Mouse (Mus musculus) limb, embryonic 13.5 days (tissue): Measurements from ENCODE around the gene Pelp1. TPM values are rescaled to one million over a fixed set of nuclear protein-coding genes. Genes with fewer than 3 reads are reported as not detected.
"Not testable (repeated sequence)": the region's sequence is repeated elsewhere in the genome, so short reads cannot be mapped to it uniquely, and the experiment has no call there.

Experiments used
- ATAC-seq: fragments of 200-750 bp; cut with Nextera tagmentation; 2 replicates; pipeline ENCODE4 v1.8.0; 2017; ENCODE audit warnings: low read depth, moderate number of reproducible peaks, moderate TSS enrichment; ENCODE audit not compliant: low FRiP score
- H3K27ac ChIP-seq: fragments of 300-500 bp; sonication (generic); 2 replicates; pipeline ENCODE4 v1.5.1; 2015; ENCODE audit warnings: inconsistent platforms, mild to moderate bottlenecking, moderate library complexity
- H3K27me3 ChIP-seq: fragments of 300-500 bp; sonication (generic); 2 replicates; pipeline ENCODE4 v1.6.1; 2015; ENCODE audit warnings: mild to moderate bottlenecking, inconsistent platforms
- H3K36me3 ChIP-seq: fragments of 300-500 bp; sonication (generic); 2 replicates; pipeline ENCODE4 v1.6.1; 2015; ENCODE audit warnings: inconsistent platforms, mild to moderate bottlenecking, moderate library complexity
- H3K4me1 ChIP-seq: fragments of 300-500 bp; sonication (generic); 2 replicates; pipeline ENCODE4 v1.6.1; 2015; ENCODE audit warnings: inconsistent platforms
- H3K4me2 ChIP-seq: fragments of 300-500 bp; sonication (generic); replicated peaks from 2 replicates; pipeline ENCODE4 v1.6.1; 2015; ENCODE audit warnings: inconsistent platforms, mild to moderate bottlenecking, moderate library complexity
- H3K4me3 ChIP-seq: fragments of 300-500 bp; sonication (generic); 2 replicates; pipeline ENCODE4 v1.5.1; 2015; ENCODE audit warnings: moderate library complexity, mild to moderate bottlenecking, inconsistent platforms
- H3K9ac ChIP-seq: fragments of 300-500 bp; sonication (generic); 2 replicates; pipeline ENCODE4 v1.6.1; 2015; ENCODE audit warnings: mild to moderate bottlenecking, inconsistent platforms
- H3K9me3 ChIP-seq: fragments of 300-500 bp; sonication (generic); 2 replicates; pipeline ENCODE4 v1.6.1; 2016; ENCODE audit warnings: inconsistent platforms
- WGBS: fragments of 180-500 bp; shearing (Covaris S2); methylation state at CpG from one replicate; pipeline ENCODE4 v1.1.7; 2015; 5-methylcytosine and 5-hydroxymethylcytosine counted together
- polyA plus RNA-seq: library from polyadenylated mRNA; unstranded; fragments of >200 nt; fragmentation: Nextera tagmentation; extraction: Ambion mirVana; gene quantifications from 2 replicates; pipeline ENCODE4 v1.2.1, GENCODE M21; 2015

Gene Pelp1
- polyA plus RNA-seq, 1 experiment from 2014 or later = 41.8 TPM

- WGBS = 80% methylated on average over 5 of the region's 5 CpGs
- H3K4me2 ChIP-seq = no peak overlapping the region
- no peak overlapping the region for H3K4me3 ChIP-seq
- H3K4me1 ChIP-seq = peaks cover 19% of the 10 kb centered on the region
- H3K36me3 ChIP-seq = no peaks in the 10 kb centered on the region
- H3K27me3 ChIP-seq = no peaks in the 10 kb centered on the region
- ATAC-seq = no peak
- no peak overlapping the region for H3K9ac ChIP-seq
- H3K9me3 ChIP-seq = no peaks in the 10 kb centered on the region
- H3K27ac ChIP-seq = no peak overlapping the region
Measured at GRCm38 (mm10) chr11:70412591-70412990, 2.8 kb upstream of the Pelp1 start.

GRCm38 (mm10) chr11:70410297-70410643, 439 bp upstream of the Pelp1 start:
- no peak for ATAC-seq
- H3K4me1 ChIP-seq = peaks cover 25% of the 10 kb centered on the region
- H3K9ac ChIP-seq = peak overlapping the region; percentile 96; the same call in 1 of the 2 replicates
- WGBS = 62% methylated on average over 6 of the region's 6 CpGs
- no peaks in the 10 kb centered on the region for H3K27me3 ChIP-seq
- peaks cover 8% of the 10 kb centered on the region for H3K36me3 ChIP-seq
- peak overlapping the region; percentile 99 for H3K4me3 ChIP-seq
- no peaks in the 10 kb centered on the region for H3K9me3 ChIP-seq
- no peak overlapping the region for H3K27ac ChIP-seq
- H3K4me2 ChIP-seq = peak overlapping the region; percentile 95

GRCm38 (mm10) chr11:70403598-70403997, 6.2 kb downstream of the Pelp1 start:
- ATAC-seq = no peak
- H3K9ac ChIP-seq = no peak overlapping the region
- H3K4me1 ChIP-seq = peaks cover 15% of the 10 kb centered on the region
- H3K9me3 ChIP-seq = no peaks in the 10 kb centered on the region
- no peak overlapping the region for H3K27ac ChIP-seq
- H3K27me3 ChIP-seq = no peaks in the 10 kb centered on the region
- no peak overlapping the region for H3K4me2 ChIP-seq
- no peak overlapping the region for H3K4me3 ChIP-seq
- peaks cover 72% of the 10 kb centered on the region for H3K36me3 ChIP-seq
- 81% methylated on average over 2 of the region's 2 CpGs for WGBS

- Histone ChIP-seq H3K36me3 (peaks cover 41% of the 10 kb centered on the region), H3K27me3 (no peaks in the 10 kb centered on the region), H3K27ac (no peak overlapping the region), H3K4me2 (no peak overlapping the region), H3K4me3 (no peak overlapping the region), H3K4me1 (no peaks in the 10 kb centered on the region), H3K9me3 (no peaks in the 10 kb centered on the region), H3K9ac (no peak overlapping the region)
- 91% methylated on average over 5 of the region's 5 CpGs for WGBS
- no peak for ATAC-seq
Measured at GRCm38 (mm10) chr11:70389421-70389820, 20.4 kb downstream of the Pelp1 start.

GRCm38 (mm10) chr11:70387436-70387835, 22.4 kb downstream of the Pelp1 start:
- H3K9me3 ChIP-seq = no peaks in the 10 kb centered on the region
- H3K4me2 ChIP-seq = no peak overlapping the region
- no peak for ATAC-seq
- no peaks in the 10 kb centered on the region for H3K27me3 ChIP-seq
- H3K4me3 ChIP-seq = no peak overlapping the region
- peaks cover 26% of the 10 kb centered on the region for H3K36me3 ChIP-seq
- no peaks in the 10 kb centered on the region for H3K4me1 ChIP-seq
- WGBS = 86% methylated on average over 5 of the region's 5 CpGs
- H3K9ac ChIP-seq = no peak overlapping the region
- H3K27ac ChIP-seq = no peak overlapping the region

- H3K27me3 ChIP-seq = no peaks in the 10 kb centered on the region
- no peak overlapping the region for H3K4me2 ChIP-seq
- H3K9me3 ChIP-seq = no peaks in the 10 kb centered on the region
- peaks cover 14% of the 10 kb centered on the region for H3K36me3 ChIP-seq
- H3K4me1 ChIP-seq = no peaks in the 10 kb centered on the region
- no peak for ATAC-seq
- WGBS = 75% methylated on average over 3 of the region's 3 CpGs
- H3K27ac ChIP-seq = no peak overlapping the region
- H3K4me3 ChIP-seq = no peak overlapping the region
- no peak overlapping the region for H3K9ac ChIP-seq
Measured at GRCm38 (mm10) chr11:70384136-70384535, 25.7 kb downstream of the Pelp1 start.

- Histone ChIP-seq H3K27me3 (no peaks in the 10 kb centered on the region), H3K4me1 (no peaks in the 10 kb centered on the region), H3K27ac (no peak overlapping the region), H3K4me2 (no peak overlapping the region), H3K36me3 (peaks cover 9% of the 10 kb centered on the region), H3K9ac (no peak overlapping the region), H3K4me3 (no peak overlapping the region), H3K9me3 (no peaks in the 10 kb centered on the region)
- no peak for ATAC-seq
- 79% methylated on average over 2 of the region's 2 CpGs for WGBS
Measured at GRCm38 (mm10) chr11:70381330-70381729, 28.5 kb downstream of the Pelp1 start.

- no peak overlapping the region for H3K4me3 ChIP-seq
- H3K4me1 ChIP-seq = no peaks in the 10 kb centered on the region
- H3K27ac ChIP-seq = no peak overlapping the region
- 67% methylated on average over 1 of the region's 1 CpGs for WGBS
- no peaks in the 10 kb centered on the region for H3K27me3 ChIP-seq
- H3K36me3 ChIP-seq = peaks cover 6% of the 10 kb centered on the region
- H3K4me2 ChIP-seq = no peak overlapping the region
- ATAC-seq = no peak
- H3K9ac ChIP-seq = no peak overlapping the region
- no peaks in the 10 kb centered on the region for H3K9me3 ChIP-seq
Measured at GRCm38 (mm10) chr11:70380478-70381005, 29.3 kb downstream of the Pelp1 start.

GRCm38 (mm10) chr11:70376054-70376453, 33.8 kb downstream of the Pelp1 start:
- no peak overlapping the region for H3K9ac ChIP-seq
- H3K4me2 ChIP-seq = no peak overlapping the region
- H3K27me3 ChIP-seq = no peaks in the 10 kb centered on the region
- H3K4me3 ChIP-seq = no peak overlapping the region
- H3K4me1 ChIP-seq = no peaks in the 10 kb centered on the region
- H3K9me3 ChIP-seq = no peaks in the 10 kb centered on the region
- no peak for ATAC-seq
- WGBS = 80% methylated on average over 6 of the region's 6 CpGs
- H3K36me3 ChIP-seq = no peaks in the 10 kb centered on the region
- H3K27ac ChIP-seq = no peak overlapping the region

GRCm38 (mm10) chr11:70374302-70374701, 35.5 kb downstream of the Pelp1 start:
- no peaks in the 10 kb centered on the region for H3K27me3 ChIP-seq
- no peaks in the 10 kb centered on the region for H3K9me3 ChIP-seq
- 69% methylated on average over 3 of the region's 3 CpGs for WGBS
- no peaks in the 10 kb centered on the region for H3K4me1 ChIP-seq
- no peaks in the 10 kb centered on the region for H3K36me3 ChIP-seq
- ATAC-seq = no peak
- H3K9ac ChIP-seq = no peak overlapping the region
- no peak overlapping the region for H3K4me2 ChIP-seq
- no peak overlapping the region for H3K4me3 ChIP-seq
- no peak overlapping the region for H3K27ac ChIP-seq

GRCm38 (mm10) chr11:70372849-70373557, 36.8 kb downstream of the Pelp1 start:
- 68% methylated on average over 7 of the region's 7 CpGs for WGBS
- Histone ChIP-seq H3K27me3 (no peaks in the 10 kb centered on the region), H3K36me3 (no peaks in the 10 kb centered on the region), H3K4me3 (no peak overlapping the region), H3K9ac (no peak overlapping the region), H3K9me3 (no peaks in the 10 kb centered on the region), H3K4me2 (no peak overlapping the region), H3K27ac (no peak overlapping the region), H3K4me1 (no peaks in the 10 kb centered on the region)
- no peak for ATAC-seq

GRCm38 (mm10) chr11:70372396-70372795, 37.4 kb downstream of the Pelp1 start:
- Histone ChIP-seq H3K4me2 (no peak overlapping the region), H3K4me1 (no peaks in the 10 kb centered on the region), H3K9ac (no peak overlapping the region), H3K4me3 (no peak overlapping the region), H3K27ac (no peak overlapping the region), H3K36me3 (no peaks in the 10 kb centered on the region), H3K27me3 (no peaks in the 10 kb centered on the region), H3K9me3 (no peaks in the 10 kb centered on the region)
- ATAC-seq = no peak

- H3K27ac ChIP-seq, H3K27me3 ChIP-seq, H3K4me1 ChIP-seq, H3K9me3 ChIP-seq, H3K9ac ChIP-seq, H3K4me2 ChIP-seq, H3K4me3 ChIP-seq, H3K36me3 ChIP-seq, ATAC-seq: not testable (repeated sequence)
- WGBS = 81% methylated on average over 2 of the region's 2 CpGs
Measured at GRCm38 (mm10) chr11:70368626-70369025, 41.2 kb downstream of the Pelp1 start.
